Mouse (Mus musculus) neural tube, embryonic 12.5 days (tissue): ENCODE measurements at regions not wholly inside any gene's neighbourhood (a gene's known extent, or its start where the extent isn't known, plus 50 kb on each side); places are given as distances from the start of the nearest gene placed in this dataset.
A peak's percentile ranks its signal among the peaks of the same experiment; 100 is the strongest.

Experiments
- ATAC-seq: fragments of 200-750 bp; cut with Nextera tagmentation; 2 replicates; pipeline ENCODE4 v1.8.0; 2017; ENCODE audit warnings: low read depth, mild to moderate bottlenecking, moderate TSS enrichment, moderate library complexity; ENCODE audit not compliant: low FRiP score
- H3K27ac ChIP-seq: fragments of 300-500 bp; sonication (generic); 2 replicates; pipeline ENCODE4 v1.5.1; 2016
- H3K27me3 ChIP-seq: fragments of 300-500 bp; sonication (generic); replicated peaks from 2 replicates; pipeline ENCODE4 v1.6.1; 2016; ENCODE audit warnings: mild to moderate bottlenecking
- H3K36me3 ChIP-seq: fragments of 300-500 bp; sonication (generic); 2 replicates; pipeline ENCODE4 v1.6.1; 2016; ENCODE audit warnings: mild to moderate bottlenecking
- H3K4me1 ChIP-seq: fragments of 300-500 bp; sonication (generic); 2 replicates; pipeline ENCODE4 v1.6.1; 2016
- H3K4me2 ChIP-seq: fragments of 300-500 bp; sonication (generic); replicated peaks from 2 replicates; pipeline ENCODE4 v1.6.1; 2016; ENCODE audit warnings: mild to moderate bottlenecking
- H3K4me3 ChIP-seq: fragments of 300-500 bp; sonication (generic); 2 replicates; pipeline ENCODE4 v1.5.1; 2016
- H3K9ac ChIP-seq: fragments of 300-500 bp; sonication (generic); 2 replicates; pipeline ENCODE4 v1.6.1; 2016; ENCODE audit warnings: mild to moderate bottlenecking
- H3K9me3 ChIP-seq: fragments of 300-500 bp; sonication (generic); 2 replicates; pipeline ENCODE4 v1.6.1; 2016; ENCODE audit warnings: mild to moderate bottlenecking
- WGBS: fragments of 180-500 bp; shearing (Covaris S2); methylation state at CpG from one replicate; pipeline ENCODE4 v1.1.7; 2016; 5-methylcytosine and 5-hydroxymethylcytosine counted together

GRCm38 (mm10) chr8:8812051-8812806 is 121.9 kb upstream of the Arglu1 start:
- Histone ChIP-seq H3K36me3 (no peaks in the 10 kb centered on the region), H3K27ac (no peak overlapping the region), H3K9ac (no peak overlapping the region), H3K4me3 (no peak overlapping the region), H3K9me3 (no peaks in the 10 kb centered on the region), H3K27me3 (no peaks in the 10 kb centered on the region), H3K4me2 (no peak overlapping the region), H3K4me1 (no peaks in the 10 kb centered on the region; the same call in 1 of the 2 replicates)
- ATAC-seq, result no peak
- WGBS, result 86% methylated on average over 21 of the region's 21 CpGs

DNA sequence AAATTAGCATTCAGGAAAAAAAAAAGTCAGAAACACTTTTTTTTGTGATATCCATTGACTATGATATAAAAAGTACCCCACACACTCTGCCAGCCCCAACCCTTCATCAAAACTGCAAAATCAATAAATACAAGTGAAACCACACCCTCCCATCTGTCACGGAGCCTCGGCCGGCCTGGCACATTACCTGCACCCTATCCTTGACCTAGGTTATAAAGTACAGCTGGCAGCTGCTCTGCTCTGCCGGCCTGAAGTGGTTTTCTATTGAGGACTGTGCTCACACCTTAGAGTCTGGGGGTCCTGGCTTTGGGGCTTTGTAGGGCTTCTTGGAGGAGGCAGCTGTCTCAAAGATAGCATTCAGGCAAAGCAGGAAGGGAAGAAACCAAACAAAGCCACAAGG is 120.6 kb upstream of the Arglu1 start:
- no peak overlapping the region for H3K4me2 ChIP-seq
- no peak overlapping the region for H3K27ac ChIP-seq
- H3K9me3 ChIP-seq, result no peaks in the 10 kb centered on the region
- H3K9ac ChIP-seq, result no peak overlapping the region
- H3K27me3 ChIP-seq, result no peaks in the 10 kb centered on the region
- no peaks in the 10 kb centered on the region; the same call in 1 of the 2 replicates for H3K4me1 ChIP-seq
- WGBS, result 40% methylated on average over 4 of the region's 4 CpGs
- ATAC-seq, result no peak
- no peak overlapping the region for H3K4me3 ChIP-seq
- H3K36me3 ChIP-seq, result no peaks in the 10 kb centered on the region

DNA sequence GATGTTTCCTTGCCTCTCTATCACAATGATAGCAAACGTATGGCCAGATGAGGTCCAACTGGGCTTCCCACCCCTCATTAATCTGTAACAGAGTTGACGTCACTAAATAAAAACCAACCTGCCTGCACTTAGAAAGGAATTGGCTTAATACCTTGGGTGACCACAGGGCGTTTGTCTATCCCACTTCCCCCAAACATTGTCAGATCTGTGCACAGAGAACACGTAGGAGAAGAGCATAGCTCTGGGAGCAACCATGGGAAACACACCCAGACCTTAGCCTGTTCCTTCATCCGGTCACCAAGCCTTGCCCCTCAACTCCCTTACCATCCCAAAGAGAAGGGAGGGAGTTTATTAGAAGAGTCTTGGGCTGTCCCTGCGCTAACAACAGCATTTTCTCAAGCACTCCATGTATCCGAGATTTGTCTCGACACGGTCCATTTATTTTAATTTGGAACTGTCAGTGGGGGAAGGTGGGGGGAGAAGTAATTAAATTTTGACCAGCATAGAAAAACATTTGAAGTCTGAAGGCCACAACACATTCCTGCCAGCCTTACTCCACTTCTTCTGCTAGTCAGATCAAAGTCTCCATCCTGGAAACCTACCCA is 119.6 kb upstream of the Arglu1 start:
- Histone ChIP-seq H3K4me3 (no peak overlapping the region), H3K27me3 (no peaks in the 10 kb centered on the region), H3K9me3 (no peaks in the 10 kb centered on the region), H3K27ac (no peak overlapping the region), H3K4me2 (no peak overlapping the region), H3K36me3 (no peaks in the 10 kb centered on the region), H3K9ac (no peak overlapping the region), H3K4me1 (no peaks in the 10 kb centered on the region; the same call in 1 of the 2 replicates)
- peak; percentile 48; the same call in 1 of the 2 replicates for ATAC-seq
- WGBS, result 39% methylated on average over 9 of the region's 9 CpGs

DNA sequence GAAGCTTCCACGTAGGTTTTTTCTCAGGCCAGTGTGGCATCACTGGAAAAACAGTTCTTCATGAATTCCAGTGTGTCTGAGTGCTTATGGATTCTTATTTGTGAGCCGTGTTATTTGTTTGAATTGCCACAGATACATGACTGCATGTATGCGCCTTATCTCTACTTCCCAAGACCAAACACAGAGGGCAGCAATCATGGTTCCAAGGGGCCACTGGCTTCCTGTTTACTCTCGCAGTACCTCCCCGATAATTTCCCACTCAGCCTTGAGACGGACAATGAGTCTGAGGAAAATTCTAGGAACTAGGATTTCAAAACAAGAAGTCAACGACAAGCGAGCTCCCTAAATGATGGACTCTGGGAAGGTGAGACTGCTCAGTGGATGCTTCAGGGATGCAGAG is 119.0 kb upstream of the Arglu1 start:
- Histone ChIP-seq H3K4me2 (no peak overlapping the region), H3K4me3 (no peak overlapping the region), H3K9me3 (no peaks in the 10 kb centered on the region), H3K9ac (no peak overlapping the region), H3K27ac (no peak overlapping the region), H3K27me3 (no peaks in the 10 kb centered on the region), H3K36me3 (no peaks in the 10 kb centered on the region), H3K4me1 (no peaks in the 10 kb centered on the region; the same call in 1 of the 2 replicates)
- WGBS, result 90% methylated on average over 8 of the region's 8 CpGs
- ATAC-seq, result no peak

DNA sequence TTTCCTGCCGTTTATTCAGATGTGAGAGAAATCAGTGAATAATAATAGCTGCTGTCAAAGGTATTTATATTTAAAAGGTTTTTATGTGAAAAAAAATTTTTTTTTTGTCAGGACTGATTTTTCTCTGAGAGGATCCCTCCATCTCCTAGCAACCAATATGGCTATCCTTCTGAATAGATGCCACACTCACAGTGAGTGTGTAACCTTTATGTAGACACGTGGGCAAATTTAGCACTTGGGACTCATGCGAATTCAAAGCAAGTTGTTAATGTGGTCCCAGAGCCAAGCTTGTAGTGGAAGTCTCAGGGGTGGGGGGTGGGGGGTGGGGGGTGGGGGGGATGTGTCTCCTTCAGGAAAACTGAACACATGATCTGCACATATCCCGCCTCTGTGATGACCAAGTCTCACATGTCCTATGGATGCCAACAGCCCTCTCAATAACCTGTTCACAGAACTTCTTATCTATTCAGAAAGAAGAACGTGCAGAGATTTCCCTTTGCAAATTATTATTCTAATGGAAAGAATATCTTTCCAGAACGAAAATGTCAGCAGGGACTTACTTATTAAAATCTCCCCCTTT is 112.5 kb upstream of the Arglu1 start:
- H3K27ac ChIP-seq, result no peak overlapping the region
- no peaks in the 10 kb centered on the region for H3K27me3 ChIP-seq
- 0 out of 2 replicates have a peak, but pooled peaks cover 3% of the 10 kb centered on the region for H3K4me1 ChIP-seq
- ATAC-seq, result no peak
- no peak overlapping the region for H3K9ac ChIP-seq
- H3K4me2 ChIP-seq, result no peak overlapping the region
- no peaks in the 10 kb centered on the region for H3K36me3 ChIP-seq
- 61% methylated on average over 6 of the region's 6 CpGs for WGBS
- no peak overlapping the region for H3K4me3 ChIP-seq
- no peaks in the 10 kb centered on the region for H3K9me3 ChIP-seq

DNA sequence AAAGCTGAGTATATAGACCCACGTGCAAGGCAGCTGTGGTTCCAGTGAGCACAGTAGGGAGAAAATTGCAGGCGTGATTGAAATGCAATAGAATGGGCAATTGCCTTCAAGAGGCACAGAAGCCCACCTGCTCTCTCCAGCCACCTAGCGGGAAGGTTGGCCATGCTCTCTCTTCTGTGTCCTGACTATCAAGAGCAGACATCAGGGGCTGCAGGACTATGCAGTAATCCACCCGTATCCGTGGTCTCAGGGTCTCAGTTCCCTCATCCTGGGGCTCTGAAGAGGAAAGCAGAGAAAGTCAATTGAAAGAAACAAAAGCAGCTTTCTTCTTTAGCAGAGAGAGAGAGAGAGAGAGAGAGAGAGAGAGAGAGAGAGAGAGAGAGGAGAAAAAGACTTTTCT is 112.0 kb upstream of the Arglu1 start:
- H3K4me1 ChIP-seq, result 0 out of 2 replicates have a peak, but pooled peaks cover 3% of the 10 kb centered on the region
- 27% methylated on average over 5 of the region's 5 CpGs for WGBS
- no peaks in the 10 kb centered on the region for H3K9me3 ChIP-seq
- no peak overlapping the region for H3K4me3 ChIP-seq
- H3K9ac ChIP-seq, result no peak overlapping the region
- ATAC-seq, result no peak
- H3K4me2 ChIP-seq, result no peak overlapping the region
- H3K27ac ChIP-seq, result no peak overlapping the region
- H3K36me3 ChIP-seq, result no peaks in the 10 kb centered on the region
- H3K27me3 ChIP-seq, result no peaks in the 10 kb centered on the region

- H3K4me3 ChIP-seq, result no peak overlapping the region
- no peaks in the 10 kb centered on the region for H3K9me3 ChIP-seq
- no peak for ATAC-seq
- no peaks in the 10 kb centered on the region for H3K27me3 ChIP-seq
- 0 out of 2 replicates have a peak, but pooled peaks cover 3% of the 10 kb centered on the region for H3K4me1 ChIP-seq
- H3K27ac ChIP-seq, result no peak overlapping the region
- H3K36me3 ChIP-seq, result no peaks in the 10 kb centered on the region
- H3K9ac ChIP-seq, result no peak overlapping the region
- H3K4me2 ChIP-seq, result no peak overlapping the region
- 62% methylated on average over 5 of the region's 5 CpGs for WGBS
Observed at GRCm38 (mm10) chr8:8801578-8801977, 111.3 kb upstream of the Arglu1 start.

DNA sequence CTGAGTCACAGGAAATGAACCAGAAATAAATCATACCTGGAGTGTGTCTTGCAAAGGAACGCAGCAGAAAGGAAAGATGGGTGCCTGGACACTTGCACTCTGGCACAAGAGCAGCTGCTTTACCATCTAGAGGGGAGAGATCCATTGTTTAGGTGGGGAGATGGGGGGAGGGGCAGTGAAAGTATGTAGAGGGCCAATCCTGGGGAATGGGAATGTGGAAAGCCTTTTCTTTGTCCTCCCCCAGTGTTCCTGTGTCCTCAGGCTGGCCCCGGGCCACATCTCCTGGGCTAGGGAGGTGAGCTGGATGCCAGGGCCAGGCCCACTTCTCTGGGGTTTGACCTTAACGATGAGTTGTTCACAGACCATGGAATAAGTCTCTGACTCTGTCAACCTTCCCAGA is 107.2 kb upstream of the Arglu1 start:
- 64% methylated on average over 3 of the region's 3 CpGs for WGBS
- H3K27me3 ChIP-seq, result no peaks in the 10 kb centered on the region
- no peak overlapping the region for H3K27ac ChIP-seq
- no peaks in the 10 kb centered on the region for H3K9me3 ChIP-seq
- no peak overlapping the region for H3K4me3 ChIP-seq
- no peak for ATAC-seq
- H3K36me3 ChIP-seq, result no peaks in the 10 kb centered on the region
- H3K4me1 ChIP-seq, result 0 out of 2 replicates have a peak, but pooled peaks cover 3% of the 10 kb centered on the region
- H3K9ac ChIP-seq, result no peak overlapping the region
- no peak overlapping the region for H3K4me2 ChIP-seq

DNA sequence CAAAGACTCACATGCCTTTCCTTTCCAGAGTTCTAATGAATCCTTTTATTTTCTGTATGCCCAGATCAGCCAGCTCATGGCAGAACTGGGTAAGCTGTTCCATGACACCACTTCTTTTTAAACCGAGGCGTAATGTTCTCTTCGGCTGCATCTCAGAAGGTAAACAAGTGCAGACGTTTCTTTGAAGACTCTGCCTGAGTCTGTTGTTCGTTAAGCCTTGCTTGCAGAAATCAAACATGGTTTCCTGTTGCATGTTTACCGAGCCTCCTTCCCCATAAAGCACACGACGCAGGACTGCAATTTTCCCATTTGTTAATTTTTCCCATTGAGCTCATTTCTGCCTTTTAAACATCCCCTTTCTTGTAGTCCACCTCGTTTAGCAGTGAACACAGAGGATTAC is 106.6 kb upstream of the Arglu1 start:
- no peak overlapping the region for H3K9ac ChIP-seq
- WGBS, result 66% methylated on average over 9 of the region's 9 CpGs
- no peak overlapping the region for H3K4me3 ChIP-seq
- H3K4me2 ChIP-seq, result no peak overlapping the region
- H3K27me3 ChIP-seq, result no peaks in the 10 kb centered on the region
- no peak for ATAC-seq
- no peak overlapping the region for H3K27ac ChIP-seq
- no peaks in the 10 kb centered on the region for H3K9me3 ChIP-seq
- no peaks in the 10 kb centered on the region for H3K36me3 ChIP-seq
- 0 out of 2 replicates have a peak, but pooled peaks cover 3% of the 10 kb centered on the region for H3K4me1 ChIP-seq

- H3K9ac ChIP-seq, result no peak overlapping the region
- H3K27me3 ChIP-seq, result no peaks in the 10 kb centered on the region
- no peaks in the 10 kb centered on the region for H3K4me1 ChIP-seq
- H3K27ac ChIP-seq, result no peak overlapping the region
- 64% methylated on average over 6 of the region's 6 CpGs for WGBS
- H3K9me3 ChIP-seq, result no peaks in the 10 kb centered on the region
- no peak for ATAC-seq
- H3K4me2 ChIP-seq, result no peak overlapping the region
- no peak overlapping the region for H3K4me3 ChIP-seq
- H3K36me3 ChIP-seq, result no peaks in the 10 kb centered on the region
Observed at GRCm38 (mm10) chr8:8794711-8795110, 104.4 kb upstream of the Arglu1 start.

- Histone ChIP-seq H3K4me1 (peaks cover 4% of the 10 kb centered on the region; the same call in 1 of the 2 replicates), H3K36me3 (no peaks in the 10 kb centered on the region), H3K4me2 (peak overlapping the region; percentile 31; the same call in 1 of the 2 replicates), H3K27ac (no peak overlapping the region), H3K27me3 (0 out of 2 replicates have a peak, but pooled peaks cover 5% of the 10 kb centered on the region), H3K9ac (no peak overlapping the region), H3K9me3 (no peaks in the 10 kb centered on the region), H3K4me3 (no peak overlapping the region)
- ATAC-seq, result peak; percentile 50; the same call in 1 of the 2 replicates
- 31% methylated on average over 15 of the region's 15 CpGs for WGBS
Observed at GRCm38 (mm10) chr8:8779931-8780330, 89.6 kb upstream of the Arglu1 start.

- Histone ChIP-seq H3K4me1 (no peaks in the 10 kb centered on the region), H3K27ac (no peak overlapping the region), H3K9me3 (no peaks in the 10 kb centered on the region), H3K4me2 (no peak overlapping the region), H3K9ac (no peak overlapping the region), H3K36me3 (no peaks in the 10 kb centered on the region), H3K4me3 (no peak overlapping the region), H3K27me3 (0 out of 2 replicates have a peak, but pooled peaks cover 5% of the 10 kb centered on the region)
- ATAC-seq, result no peak
- WGBS, result 22% methylated on average over 5 of the region's 5 CpGs
Observed at GRCm38 (mm10) chr8:8774496-8775015, 84.2 kb upstream of the Arglu1 start.
